Mouse (Mus musculus) forebrain, embryonic 15.5 days (tissue): Measurements from ENCODE around the gene Slc24a3. TPM values are rescaled to one million over a fixed set of nuclear protein-coding genes. Genes with fewer than 3 reads are reported as not detected.

Experiments
- ATAC-seq: fragments of 200-750 bp; cut with Nextera tagmentation; replicated peaks from 2 replicates; pipeline ENCODE4 v1.8.0; 2017; ENCODE audit warnings: mild to moderate bottlenecking, moderate TSS enrichment, moderate library complexity
- H3K27ac ChIP-seq: fragments of 300-500 bp; sonication (generic); replicated peaks from 2 replicates; pipeline ENCODE4 v1.5.1; 2015; ENCODE audit warnings: mild to moderate bottlenecking, inconsistent platforms
- H3K27me3 ChIP-seq: fragments of 300-500 bp; sonication (generic); 2 replicates; pipeline ENCODE4 v1.6.1; 2015; ENCODE audit warnings: inconsistent platforms
- H3K36me3 ChIP-seq: fragments of 300-500 bp; sonication (generic); 2 replicates; pipeline ENCODE4 v1.6.1; 2015; ENCODE audit warnings: mild to moderate bottlenecking, inconsistent platforms
- H3K4me1 ChIP-seq: fragments of 300-500 bp; sonication (generic); 2 replicates; pipeline ENCODE4 v1.6.1; 2015; ENCODE audit warnings: inconsistent platforms
- H3K4me2 ChIP-seq: fragments of 300-500 bp; sonication (generic); replicated peaks from 2 replicates; pipeline ENCODE4 v1.6.1; 2015; ENCODE audit warnings: mild to moderate bottlenecking, inconsistent platforms
- H3K4me3 ChIP-seq: fragments of 300-500 bp; sonication (generic); 2 replicates; pipeline ENCODE4 v1.5.1; 2015; ENCODE audit warnings: mild to moderate bottlenecking, inconsistent platforms
- H3K9ac ChIP-seq: fragments of 300-500 bp; sonication (generic); replicated peaks from 2 replicates; pipeline ENCODE4 v1.6.1; 2015; ENCODE audit warnings: mild to moderate bottlenecking, inconsistent platforms
- H3K9me3 ChIP-seq: fragments of 300-500 bp; sonication (generic); 2 replicates; pipeline ENCODE4 v1.6.1; 2016; ENCODE audit warnings: inconsistent platforms
- WGBS: fragments of 180-500 bp; shearing (Covaris S2); methylation state at CpG from one replicate; pipeline ENCODE4 v1.1.7; 2015; ENCODE audit warnings: mixed read lengths; 5-methylcytosine and 5-hydroxymethylcytosine counted together
- polyA plus RNA-seq: library from polyadenylated mRNA; unstranded; fragments of >200 nt; fragmentation: Nextera tagmentation; extraction: Ambion mirVana; gene quantifications from 2 replicates; pipeline ENCODE4 v1.2.1, GENCODE M21; 2015

Slc24a3 gene
- polyA plus RNA-seq, 1 experiment from 2014 or later = 5.9 TPM

GRCm38 (mm10) chr2:145296906-145297305 lies 129.4 kb downstream of the Slc24a3 start:
- no peak for ATAC-seq
- H3K4me1 ChIP-seq = no peaks in the 10 kb centered on the region
- no peak overlapping the region for H3K27ac ChIP-seq
- H3K36me3 ChIP-seq = no peaks in the 10 kb centered on the region
- H3K9me3 ChIP-seq = no peaks in the 10 kb centered on the region
- H3K27me3 ChIP-seq = no peaks in the 10 kb centered on the region
- H3K4me2 ChIP-seq = no peak overlapping the region
- no peak overlapping the region for H3K4me3 ChIP-seq
- H3K9ac ChIP-seq = no peak overlapping the region
- WGBS = 58% methylated on average over 1 of the region's 1 CpGs

- Histone ChIP-seq H3K9me3 (no peaks in the 10 kb centered on the region), H3K4me2 (no peak overlapping the region), H3K27me3 (no peaks in the 10 kb centered on the region), H3K9ac (no peak overlapping the region), H3K4me1 (no peaks in the 10 kb centered on the region), H3K36me3 (no peaks in the 10 kb centered on the region), H3K4me3 (no peak overlapping the region), H3K27ac (no peak overlapping the region)
- 72% methylated on average over 5 of the region's 5 CpGs for WGBS
- ATAC-seq = peak; percentile 71
Observed at GRCm38 (mm10) chr2:145299914-145300699, 132.6 kb downstream of the Slc24a3 start.

GRCm38 (mm10) chr2:145307231-145307883 lies 139.8 kb downstream of the Slc24a3 start:
- 88% methylated on average over 2 of the region's 2 CpGs for WGBS
- no peaks in the 10 kb centered on the region for H3K9me3 ChIP-seq
- H3K4me1 ChIP-seq = no peaks in the 10 kb centered on the region
- H3K9ac ChIP-seq = no peak overlapping the region
- H3K4me3 ChIP-seq = no peak overlapping the region
- H3K27ac ChIP-seq = no peak overlapping the region
- H3K4me2 ChIP-seq = no peak overlapping the region
- ATAC-seq = no peak
- H3K27me3 ChIP-seq = no peaks in the 10 kb centered on the region
- no peaks in the 10 kb centered on the region for H3K36me3 ChIP-seq

- no peak overlapping the region for H3K27ac ChIP-seq
- no peaks in the 10 kb centered on the region for H3K9me3 ChIP-seq
- H3K36me3 ChIP-seq = no peaks in the 10 kb centered on the region
- no peak overlapping the region for H3K9ac ChIP-seq
- no peaks in the 10 kb centered on the region for H3K4me1 ChIP-seq
- H3K4me3 ChIP-seq = no peak overlapping the region
- 46% methylated on average over 2 of the region's 2 CpGs for WGBS
- no peaks in the 10 kb centered on the region for H3K27me3 ChIP-seq
- no peak for ATAC-seq
- no peak overlapping the region for H3K4me2 ChIP-seq
Observed at GRCm38 (mm10) chr2:145318916-145319315, 151.4 kb downstream of the Slc24a3 start.

- Histone ChIP-seq H3K4me2 (no peak overlapping the region), H3K4me1 (no peaks in the 10 kb centered on the region), H3K4me3 (no peak overlapping the region), H3K9me3 (no peaks in the 10 kb centered on the region), H3K36me3 (no peaks in the 10 kb centered on the region), H3K9ac (no peak overlapping the region), H3K27me3 (no peaks in the 10 kb centered on the region), H3K27ac (no peak overlapping the region)
- 93% methylated on average over 3 of the region's 3 CpGs for WGBS
- no peak for ATAC-seq
Observed at GRCm38 (mm10) chr2:145321287-145321686, 153.7 kb downstream of the Slc24a3 start.

- H3K9me3 ChIP-seq = no peaks in the 10 kb centered on the region
- H3K27me3 ChIP-seq = no peaks in the 10 kb centered on the region
- ATAC-seq = no peak
- H3K4me1 ChIP-seq = no peaks in the 10 kb centered on the region
- H3K9ac ChIP-seq = no peak overlapping the region
- H3K27ac ChIP-seq = no peak overlapping the region
- H3K4me3 ChIP-seq = no peak overlapping the region
- no peaks in the 10 kb centered on the region for H3K36me3 ChIP-seq
- H3K4me2 ChIP-seq = no peak overlapping the region
Observed at GRCm38 (mm10) chr2:145321755-145322154, 154.2 kb downstream of the Slc24a3 start.

- no peaks in the 10 kb centered on the region for H3K36me3 ChIP-seq
- no peak for ATAC-seq
- no peaks in the 10 kb centered on the region for H3K27me3 ChIP-seq
- H3K9ac ChIP-seq = no peak overlapping the region
- no peak overlapping the region for H3K4me2 ChIP-seq
- H3K4me1 ChIP-seq = no peaks in the 10 kb centered on the region
- no peak overlapping the region for H3K4me3 ChIP-seq
- no peaks in the 10 kb centered on the region for H3K9me3 ChIP-seq
- H3K27ac ChIP-seq = no peak overlapping the region
- 73% methylated on average over 3 of the region's 3 CpGs for WGBS
Observed at GRCm38 (mm10) chr2:145324477-145324876, 156.9 kb downstream of the Slc24a3 start.

- no peak for ATAC-seq
- no peaks in the 10 kb centered on the region for H3K4me1 ChIP-seq
- no peaks in the 10 kb centered on the region for H3K27me3 ChIP-seq
- H3K9me3 ChIP-seq = no peaks in the 10 kb centered on the region
- H3K4me3 ChIP-seq = no peak overlapping the region
- no peak overlapping the region for H3K4me2 ChIP-seq
- no peaks in the 10 kb centered on the region for H3K36me3 ChIP-seq
- whole genome bisulfite sequencing = 71% methylated on average over 4 of the region's 4 CpGs
- H3K9ac ChIP-seq = no peak overlapping the region
- no peak overlapping the region for H3K27ac ChIP-seq
Observed at GRCm38 (mm10) chr2:145325852-145326251, 158.3 kb downstream of the Slc24a3 start.

- Histone ChIP-seq H3K36me3 (no peaks in the 10 kb centered on the region), H3K9ac (no peak overlapping the region), H3K27ac (no peak overlapping the region), H3K4me2 (no peak overlapping the region), H3K4me1 (no peaks in the 10 kb centered on the region), H3K4me3 (no peak overlapping the region), H3K27me3 (no peaks in the 10 kb centered on the region), H3K9me3 (no peaks in the 10 kb centered on the region)
- 92% methylated on average over 2 of the region's 2 CpGs for WGBS
- ATAC-seq = no peak
Observed at GRCm38 (mm10) chr2:145326544-145326943, 159.0 kb downstream of the Slc24a3 start.

- Histone ChIP-seq H3K9ac (no peak overlapping the region), H3K27ac (no peak overlapping the region), H3K4me3 (no peak overlapping the region), H3K36me3 (no peaks in the 10 kb centered on the region), H3K4me1 (no peaks in the 10 kb centered on the region), H3K4me2 (no peak overlapping the region), H3K27me3 (no peaks in the 10 kb centered on the region), H3K9me3 (no peaks in the 10 kb centered on the region)
- ATAC-seq = peak; percentile 66
- WGBS = 66% methylated on average over 8 of the region's 8 CpGs
Observed at GRCm38 (mm10) chr2:145329756-145330155, 162.2 kb downstream of the Slc24a3 start.

- no peaks in the 10 kb centered on the region for H3K9me3 ChIP-seq
- H3K4me1 ChIP-seq = no peaks in the 10 kb centered on the region
- H3K27me3 ChIP-seq = no peaks in the 10 kb centered on the region
- no peak overlapping the region for H3K4me3 ChIP-seq
- ATAC-seq = no peak
- H3K4me2 ChIP-seq = no peak overlapping the region
- no peak overlapping the region for H3K27ac ChIP-seq
- no peaks in the 10 kb centered on the region for H3K36me3 ChIP-seq
- H3K9ac ChIP-seq = no peak overlapping the region
- WGBS = 81% methylated on average over 1 of the region's 1 CpGs
Observed at GRCm38 (mm10) chr2:145331525-145331924, 164.0 kb downstream of the Slc24a3 start.

- Histone ChIP-seq H3K4me1 (no peaks in the 10 kb centered on the region), H3K36me3 (no peaks in the 10 kb centered on the region), H3K9me3 (no peaks in the 10 kb centered on the region), H3K27ac (no peak overlapping the region), H3K9ac (no peak overlapping the region), H3K27me3 (no peaks in the 10 kb centered on the region), H3K4me2 (no peak overlapping the region), H3K4me3 (no peak overlapping the region)
- ATAC-seq = no peak
Observed at GRCm38 (mm10) chr2:145333466-145333865, 165.9 kb downstream of the Slc24a3 start.

GRCm38 (mm10) chr2:145336406-145336805 lies 168.9 kb downstream of the Slc24a3 start:
- Histone ChIP-seq H3K9ac (no peak overlapping the region), H3K27ac (no peak overlapping the region), H3K36me3 (no peaks in the 10 kb centered on the region), H3K27me3 (no peaks in the 10 kb centered on the region), H3K4me3 (no peak overlapping the region), H3K4me1 (no peaks in the 10 kb centered on the region), H3K4me2 (no peak overlapping the region), H3K9me3 (no peaks in the 10 kb centered on the region)
- no peak for ATAC-seq
